Mouse (Mus musculus) cerebellum, adult 2 months (tissue): ENCODE results near the gene Casp9.

ENCODE experiments used
- CTCF ChIP-seq: fragments of 200-500 bp; IDR thresholded peaks from 2 replicates; pipeline ENCODE4 v1.5.1; 2011; ENCODE audit warnings: low read depth, mild to moderate bottlenecking, control low read depth, low read length, moderate library complexity, borderline replicate concordance; ENCODE audit not compliant: insufficient read depth
- POLR2A ChIP-seq: fragments of 200-500 bp; IDR thresholded peaks from 2 replicates; pipeline ENCODE4 v1.6.1; 2011; ENCODE audit warnings: low read length, control low read depth, borderline replicate concordance; ENCODE audit not compliant: insufficient read depth

DNA sequence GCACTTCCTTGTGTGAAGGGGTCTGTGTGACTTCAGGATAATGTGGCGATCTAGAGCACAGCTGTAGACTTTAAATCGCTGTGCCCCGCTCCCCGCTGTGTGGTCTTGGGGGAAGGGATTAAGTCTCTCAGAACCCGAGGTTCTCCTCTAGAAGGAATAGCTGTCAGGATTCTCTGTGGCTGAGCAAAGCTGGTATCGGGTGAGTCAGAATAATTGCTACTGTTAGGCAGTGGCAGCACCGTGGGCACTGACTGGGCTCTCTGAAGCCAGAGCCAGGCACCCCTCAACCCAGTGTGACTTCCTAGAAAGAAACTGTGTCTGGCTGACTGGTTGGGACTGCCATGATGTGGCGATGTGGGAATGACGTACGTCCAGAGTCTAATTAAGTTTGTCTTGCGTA lies 37.0 kb downstream of the Casp9 start:
- TF ChIP-seq CTCF (no peak), POLR2A (no peak)
